Mouse (Mus musculus) stomach, postnatal 0 days (tissue): ENCODE measurements around the gene Gjb4.

Experiments used
- CTCF ChIP-seq: IDR thresholded peaks from 2 replicates; pipeline ENCODE4 v1.5.1; 2016; ENCODE audit warnings: antibody characterized with exemption, low read depth, mild to moderate bottlenecking, moderate library complexity
- EP300 ChIP-seq: optimal IDR thresholded peaks from 2 replicates; pipeline ENCODE3; 2016; ENCODE audit warnings: antibody characterized with exemption

DNA sequence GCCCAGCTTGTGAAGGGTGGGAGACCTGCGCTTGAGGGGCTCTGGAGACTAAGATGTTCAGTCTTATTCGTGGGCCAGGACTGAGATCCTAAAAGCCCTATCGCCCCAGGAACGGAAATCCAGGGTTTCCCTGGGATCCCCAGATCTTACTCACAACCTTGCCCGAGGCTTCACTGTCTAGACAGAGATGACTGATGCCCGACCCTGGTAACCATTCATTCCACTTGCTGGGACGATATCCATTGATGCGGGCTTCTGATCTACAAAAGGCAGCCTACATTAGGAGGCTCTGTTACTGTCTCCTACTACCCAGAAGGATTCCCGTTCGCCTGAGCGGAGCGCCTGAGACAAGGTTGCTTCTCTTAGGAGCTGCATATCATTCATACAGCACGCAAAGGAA is 22.7 kb downstream of the Gjb4 start:
- no peak for TF ChIP-seq CTCF
- no peak for TF ChIP-seq EP300
